Mouse (Mus musculus) small intestine, adult 2 months (tissue): ENCODE data around the gene Rcc2. TPM values are rescaled to one million over a fixed set of nuclear protein-coding genes. Genes with fewer than 3 reads are reported as not detected.

Experiments used
- H3K27ac ChIP-seq: fragments of 200-500 bp; 2 replicates; pipeline ENCODE4 v1.5.1; 2012; ENCODE audit warnings: low read depth, low read length, control low read depth, inconsistent platforms; ENCODE audit not compliant: insufficient read depth
- H3K27me3 ChIP-seq: fragments of 200-500 bp; 2 replicates; pipeline ENCODE4 v1.6.1; 2012; ENCODE audit warnings: mild to moderate bottlenecking, moderate library complexity, low read length, inconsistent platforms; ENCODE audit not compliant: control insufficient read depth, insufficient read depth
- H3K36me3 ChIP-seq: fragments of 200-500 bp; 2 replicates; pipeline ENCODE4 v1.6.1; 2012; ENCODE audit warnings: mild to moderate bottlenecking, low read length, control low read depth, inconsistent platforms; ENCODE audit not compliant: control insufficient read depth, insufficient read depth
- H3K4me1 ChIP-seq: fragments of 200-500 bp; 2 replicates; pipeline ENCODE4 v1.6.1; 2012; ENCODE audit warnings: low read length, inconsistent platforms, mixed read lengths; ENCODE audit not compliant: control insufficient read depth, insufficient read depth, insufficient read length
- H3K4me3 ChIP-seq: fragments of 200-500 bp; 2 replicates; pipeline ENCODE4 v1.5.1; 2012; ENCODE audit warnings: low read depth, mild to moderate bottlenecking, control low read depth, inconsistent platforms, low read length, moderate library complexity
- CTCF ChIP-seq: fragments of 200-500 bp; IDR thresholded peaks from 2 replicates; pipeline ENCODE4 v1.5.1; 2012; ENCODE audit warnings: low read depth, mild to moderate bottlenecking, control low read depth, inconsistent platforms, low read length, moderate library complexity, mixed read lengths; ENCODE audit not compliant: insufficient replicate concordance, insufficient read length; ENCODE audit errors: extremely low read depth
- POLR2A ChIP-seq: fragments of 200-500 bp; IDR thresholded peaks from 2 replicates; pipeline ENCODE4 v1.6.1; 2012; ENCODE audit warnings: low read depth, mild to moderate bottlenecking, control low read depth, inconsistent platforms, low read length, moderate library complexity
- WGBS: fragments of 180-500 bp; shearing (Covaris S2); methylation state at CpG from one replicate; pipeline ENCODE4 v1.1.7; 2018; 5-methylcytosine and 5-hydroxymethylcytosine counted together
- polyA plus RNA-seq: library from polyadenylated mRNA; depleted of rRNA; stranded (reverse); fragments of >200 nt; gene quantifications from 2 replicates; pipeline ENCODE4 v1.2.3, GENCODE M21; 2012

The Rcc2 gene
- polyA plus RNA-seq, 1 experiment: 42.9 TPM

GRCm38 (mm10) chr4:140723192-140723591 lies 22.9 kb downstream of the Rcc2 start:
- 70% methylated on average over 9 of the region's 9 CpGs for WGBS
- Histone ChIP-seq H3K4me3 (no peak overlapping the region), H3K36me3 (peaks cover 26% of the 10 kb centered on the region)

GRCm38 (mm10) chr4:140723801-140724200 lies 23.5 kb downstream of the Rcc2 start:
- Histone ChIP-seq H3K4me3 (no peak overlapping the region), H3K27ac (no peak overlapping the region), H3K36me3 (peaks cover 21% of the 10 kb centered on the region), H3K4me1 (no peaks in the 10 kb centered on the region), H3K27me3 (no peaks in the 10 kb centered on the region)
- peak; percentile 56; the same call in 1 of the 2 replicates for TF ChIP-seq CTCF
- TF ChIP-seq POLR2A: no peak
- 73% methylated on average over 5 of the region's 5 CpGs for WGBS

More at GRCm38 (mm10) chr4:140723192-140723591, 22.9 kb downstream of the Rcc2 start:
- H3K27ac ChIP-seq: no peak overlapping the region
- H3K4me1 ChIP-seq: no peaks in the 10 kb centered on the region
- no peaks in the 10 kb centered on the region for H3K27me3 ChIP-seq
- TF ChIP-seq CTCF (no peak), POLR2A (no peak)

- Histone ChIP-seq H3K36me3 (peaks cover 19% of the 10 kb centered on the region), H3K27me3 (no peaks in the 10 kb centered on the region), H3K27ac (no peak overlapping the region), H3K4me1 (no peaks in the 10 kb centered on the region), H3K4me3 (no peak overlapping the region)
- WGBS: 68% methylated on average over 6 of the region's 6 CpGs
- TF ChIP-seq CTCF (no peak), POLR2A (no peak)
These were observed 24.4 kb downstream of the Rcc2 start for GRCm38 (mm10) chr4:140724739-140725138.

DNA sequence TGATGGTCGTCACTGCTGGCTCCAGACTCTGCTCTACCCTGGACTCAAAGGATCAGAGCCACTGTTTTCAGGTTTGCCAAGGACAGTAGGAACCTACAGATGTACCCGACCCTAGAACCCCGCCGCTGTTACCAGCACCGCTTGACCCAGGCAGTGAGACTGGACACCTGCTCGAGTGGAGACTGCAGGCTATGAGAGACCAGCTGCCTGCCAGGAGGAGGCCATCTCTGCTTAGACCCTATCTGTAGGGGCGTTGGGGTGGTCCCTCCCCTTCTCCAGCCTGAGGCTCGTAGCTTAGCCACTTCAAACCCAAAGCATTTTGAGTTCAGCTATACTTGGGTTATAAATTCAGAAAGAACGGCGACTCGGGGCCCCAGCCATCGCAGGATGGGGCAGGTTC lies 26.6 kb downstream of the Rcc2 start:
- H3K27me3 ChIP-seq: no peaks in the 10 kb centered on the region
- H3K36me3 ChIP-seq: peaks cover 2% of the 10 kb centered on the region; the same call in 1 of the 2 replicates
- WGBS: 86% methylated on average over 12 of the region's 12 CpGs
- H3K4me1 ChIP-seq: no peaks in the 10 kb centered on the region
- no peak for TF ChIP-seq CTCF
- TF ChIP-seq POLR2A: no peak
- H3K4me3 ChIP-seq: no peak overlapping the region
- H3K27ac ChIP-seq: no peak overlapping the region

- TF ChIP-seq POLR2A (no peak), CTCF (peak; percentile 32; the same call in 1 of the 2 replicates)
- WGBS: 80% methylated on average over 4 of the region's 4 CpGs
- H3K27me3 ChIP-seq: no peaks in the 10 kb centered on the region
- no peaks in the 10 kb centered on the region for H3K36me3 ChIP-seq
- no peaks in the 10 kb centered on the region for H3K4me1 ChIP-seq
- no peak overlapping the region for H3K27ac ChIP-seq
- H3K4me3 ChIP-seq: no peak overlapping the region
These were observed 31.3 kb downstream of the Rcc2 start for GRCm38 (mm10) chr4:140731654-140732053.

DNA sequence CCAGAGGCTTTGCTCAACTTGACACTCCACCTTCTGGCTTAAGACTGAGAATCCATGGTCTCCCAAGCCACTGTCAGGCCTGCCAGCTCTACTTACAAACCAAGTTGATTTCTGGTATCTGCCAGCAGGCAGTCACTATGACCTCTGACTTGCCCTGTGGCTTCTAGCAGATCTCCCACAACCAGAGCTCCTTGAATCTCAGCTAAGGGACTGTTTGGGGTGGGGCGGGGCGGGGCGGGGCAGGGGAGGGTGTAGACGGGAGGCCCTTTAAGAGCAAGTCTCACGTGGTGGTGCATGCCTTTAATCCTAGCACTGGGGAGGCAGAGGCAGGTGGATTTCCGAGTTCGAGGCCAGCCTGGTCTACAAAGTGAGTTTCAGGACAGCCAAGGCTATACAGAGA lies 32.5 kb downstream of the Rcc2 start:
- Histone ChIP-seq H3K4me1 (no peaks in the 10 kb centered on the region), H3K4me3 (no peak overlapping the region), H3K27ac (no peak overlapping the region), H3K27me3 (no peaks in the 10 kb centered on the region), H3K36me3 (no peaks in the 10 kb centered on the region)
- 45% methylated on average over 7 of the region's 7 CpGs for WGBS
- no peak for TF ChIP-seq CTCF
- TF ChIP-seq POLR2A: no peak

GRCm38 (mm10) chr4:140740655-140741054 lies 40.3 kb downstream of the Rcc2 start:
- TF ChIP-seq POLR2A (no peak), CTCF (no peak)
- Histone ChIP-seq H3K4me1 (no peaks in the 10 kb centered on the region), H3K36me3 (no peaks in the 10 kb centered on the region), H3K27ac (no peak overlapping the region), H3K27me3 (no peaks in the 10 kb centered on the region; the same call in 1 of the 2 replicates), H3K4me3 (no peak overlapping the region)
- 71% methylated on average over 11 of the region's 11 CpGs for WGBS

DNA sequence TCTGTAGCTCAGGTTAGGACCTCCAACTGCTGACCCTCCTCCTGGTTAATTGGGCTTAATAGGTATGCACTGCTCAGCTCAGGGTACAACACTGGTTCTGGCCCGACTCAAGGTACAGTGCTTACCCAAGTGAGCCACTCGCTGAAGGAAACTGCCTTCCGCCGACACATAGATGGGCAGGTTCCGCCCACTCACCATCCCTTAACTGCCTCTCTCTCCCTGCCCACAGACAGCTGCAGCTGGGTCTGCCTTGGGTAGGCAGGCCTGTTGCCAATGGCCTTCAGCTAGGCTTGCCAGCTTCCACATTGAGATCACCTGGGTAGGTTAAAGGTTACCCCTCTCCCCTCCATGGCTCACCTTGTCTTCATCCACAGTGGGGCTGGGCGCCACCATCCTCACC lies 41.1 kb downstream of the Rcc2 start:
- no peaks in the 10 kb centered on the region for H3K36me3 ChIP-seq
- no peak overlapping the region for H3K4me3 ChIP-seq
- H3K4me1 ChIP-seq: no peaks in the 10 kb centered on the region
- no peak overlapping the region for H3K27ac ChIP-seq
- H3K27me3 ChIP-seq: no peaks in the 10 kb centered on the region; the same call in 1 of the 2 replicates
- no peak for TF ChIP-seq POLR2A
- TF ChIP-seq CTCF: no peak
- 61% methylated on average over 6 of the region's 6 CpGs for WGBS
